Mouse (Mus musculus) left cerebral cortex, postnatal 4 days (tissue): ENCODE measurements at regions not wholly inside any gene's neighbourhood (a gene's known extent, or its start where the extent isn't known, plus 50 kb on each side); places are given as distances from the start of the nearest gene placed in this dataset.

Experiments
- DNase-seq: peaks from one replicate; pipeline ENCODE4 v3.0.0-alpha.2; 2022
- intact Hi-C: fragments of 180-260 bp; cut with DNase I; formaldehyde crosslinking; loops from one replicate; pipeline ENCODE4 v1.15.1; 2025

GRCm38 (mm10) chr10:95725349-95725748, 52.1 kb upstream of the Anapc15-ps start:
- intact Hi-C loops = no loop called here

More at GRCm38 (mm10) chr10:95725349-95725748, 52.1 kb upstream of the Anapc15-ps start:
- DNase-seq = no peak
